Mouse (Mus musculus) adrenal gland, adult 8-10 months (tissue): ENCODE data around the gene Stx6. TPM values are rescaled to one million over a fixed set of nuclear protein-coding genes. Genes with fewer than 3 reads are reported as not detected.
A peak's percentile ranks its signal among the peaks of the same experiment; 100 is the strongest.

Source experiments
- DNase-seq: peaks from one replicate; pipeline ENCODE4 v3.0.0; 2022
- total RNA-seq, 4 experiments: library from RNA; stranded (reverse); gene quantifications; 2 replicates each; pipeline ENCODE4 v1.2.4; 2022

Stx6 gene
- 10 to 100 TPM; 51.1 to 58.4 (median 54.2) TPM for total RNA-seq

- DNase-seq, result peak; percentile 97
These were observed at the start of gene Stx6 for GRCm38 (mm10) chr1:155158141-155158969. Gene Stx6, plus strand, starts transcription at chr1:155158715.

DNA sequence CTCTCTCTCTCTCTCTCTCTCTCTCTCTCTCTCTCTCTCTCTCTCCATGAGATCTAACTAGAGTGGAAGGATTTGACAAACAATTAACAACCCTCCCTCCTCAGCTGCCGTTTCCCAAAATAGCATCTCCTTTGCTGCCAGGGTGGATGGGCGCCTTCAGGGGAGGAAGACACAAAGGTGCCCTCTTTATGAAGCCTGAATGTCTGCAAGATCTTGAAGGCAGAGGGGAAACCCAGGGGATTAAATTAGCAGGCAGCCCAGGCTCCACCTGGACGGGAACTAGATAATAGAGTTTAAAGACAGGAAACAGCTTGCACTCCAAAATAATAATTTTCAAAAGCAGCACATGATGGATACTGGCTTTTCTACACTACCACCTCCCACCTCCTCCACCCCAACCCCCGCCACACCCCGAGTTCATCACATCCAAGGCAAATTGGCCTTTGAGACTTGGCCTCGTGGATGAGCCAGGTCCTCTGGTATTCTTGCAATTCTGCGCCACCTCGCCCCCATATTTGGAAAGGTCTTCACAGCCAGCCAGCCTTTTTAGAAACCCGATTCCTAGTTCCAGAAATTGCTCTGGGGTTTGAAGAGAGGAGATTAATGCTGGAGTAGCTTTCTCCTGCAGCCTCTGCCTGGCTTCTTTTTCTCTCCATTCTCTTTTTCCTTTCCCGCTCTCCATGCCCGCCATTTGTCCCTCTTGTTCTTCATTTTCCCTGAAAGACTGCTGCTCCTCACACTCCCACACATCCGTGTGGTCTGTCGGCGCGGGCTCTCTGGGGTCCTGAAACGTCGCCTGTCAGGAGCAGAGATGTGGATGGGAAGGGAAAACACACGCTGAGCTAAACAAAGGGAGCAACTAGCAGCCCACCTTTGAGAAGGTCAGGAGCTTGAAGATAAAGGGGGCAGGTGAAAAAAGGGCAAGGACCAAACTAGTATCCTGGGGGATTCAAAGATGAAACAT, 48.8 kb upstream of the Stx6 start:
- DNase-seq, result no peak

- no peak for DNase-seq
These were observed 47.0 kb upstream of the Stx6 start for GRCm38 (mm10) chr1:155111491-155111890.

DNA sequence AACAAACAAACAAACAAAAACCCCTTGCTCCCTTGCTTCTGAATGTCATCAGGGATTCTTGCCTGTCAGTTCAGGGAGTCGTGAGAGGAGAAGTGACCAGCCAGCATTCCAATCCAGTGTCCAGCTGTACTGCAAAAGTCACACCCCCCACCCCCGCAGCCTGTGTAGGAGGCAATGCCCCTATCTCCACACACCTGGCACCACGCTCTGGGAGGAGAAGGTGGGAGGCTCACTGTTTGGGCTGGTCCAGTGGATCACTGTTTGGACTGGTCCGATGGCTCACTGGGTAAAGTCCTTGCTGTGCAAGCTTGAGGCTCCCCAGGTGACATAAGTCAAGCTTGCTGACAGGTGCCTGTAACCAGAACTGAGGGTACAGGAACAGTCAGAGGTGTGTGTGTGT, 46.4 kb upstream of the Stx6 start:
- no peak for DNase-seq

DNA sequence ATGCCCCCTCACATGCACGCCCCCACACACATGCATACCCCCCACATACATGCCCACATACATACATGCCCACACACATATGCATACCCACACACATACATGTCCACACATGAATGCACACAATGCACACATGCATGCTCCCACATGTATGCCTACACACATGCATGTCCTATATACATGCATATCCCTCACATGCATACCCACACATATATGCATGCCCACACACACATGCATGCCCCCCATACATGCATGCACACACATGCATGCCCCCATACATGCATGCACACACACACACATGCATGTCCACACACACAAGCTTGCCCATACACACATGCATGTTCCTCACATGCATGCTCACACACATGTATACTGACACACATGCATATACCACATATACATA, 45.6 kb upstream of the Stx6 start:
- DNase-seq, result no peak

GRCm38 (mm10) chr1:155113946-155114345, 44.6 kb upstream of the Stx6 start:
- no peak for DNase-seq

DNA sequence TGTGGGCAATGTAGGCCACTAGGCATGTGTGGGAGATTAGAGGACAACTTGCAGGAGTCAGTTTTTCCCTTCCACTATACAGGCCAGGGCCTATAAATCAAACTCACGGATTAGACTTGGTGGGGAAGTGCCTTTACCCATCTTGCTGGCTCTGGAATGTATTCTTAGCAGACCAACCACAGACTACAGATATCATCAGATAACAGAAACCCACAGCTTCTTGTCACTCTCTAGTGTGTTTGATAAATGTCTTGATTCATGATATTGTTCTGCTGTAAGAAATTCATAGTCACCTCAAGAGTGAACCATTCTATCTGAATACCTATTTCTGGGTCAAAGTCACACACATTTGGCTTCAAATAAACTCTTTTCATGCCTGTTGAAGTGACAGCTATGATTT, 38.8 kb upstream of the Stx6 start:
- DNase-seq, result no peak

DNA sequence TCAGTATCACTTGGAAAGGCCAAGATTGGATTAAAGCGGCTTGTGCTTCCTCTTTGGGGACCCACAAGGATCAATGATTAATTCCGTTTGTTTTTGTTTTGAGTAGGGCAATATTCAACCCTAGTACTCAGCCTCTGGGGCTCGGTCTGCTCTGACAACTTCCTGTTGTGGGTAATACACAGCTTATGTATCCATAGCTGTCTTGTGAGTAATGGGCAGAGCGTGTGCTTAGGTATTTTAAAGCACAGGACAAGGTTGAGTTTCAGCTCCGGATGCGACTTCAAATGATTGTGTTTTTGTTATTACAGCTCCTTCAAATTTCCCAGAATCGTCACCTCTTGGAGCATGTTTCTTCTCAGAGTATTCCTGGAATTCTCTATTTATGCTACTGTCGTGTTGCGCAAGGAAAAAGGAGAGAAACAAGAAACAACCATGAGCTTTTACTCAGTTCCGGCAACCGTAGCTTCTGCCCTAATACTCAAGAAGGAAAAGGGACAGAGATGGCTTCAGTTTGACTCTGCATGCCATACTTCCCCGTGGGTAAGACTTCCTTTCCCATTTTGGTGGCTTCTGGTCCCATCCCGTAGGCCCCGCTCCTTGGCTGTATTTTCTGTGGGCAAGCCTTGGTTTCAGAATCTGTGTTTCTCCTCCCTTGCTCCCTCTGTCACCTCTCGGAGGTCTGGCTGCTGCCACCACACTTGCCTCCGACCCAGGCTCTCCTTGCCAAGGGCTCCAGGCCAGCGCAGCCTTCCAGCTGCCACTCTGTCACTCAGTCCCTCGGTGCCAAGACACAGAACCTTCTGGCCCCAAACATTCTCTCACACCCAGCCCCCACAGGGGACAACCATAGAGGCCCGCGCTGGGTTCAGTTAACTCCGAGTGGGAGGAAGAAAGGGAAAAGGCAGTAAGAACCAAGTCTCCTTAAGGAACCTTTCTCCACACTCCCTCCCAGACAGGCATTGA, 36.3 kb upstream of the Stx6 start:
- DNase-seq, result no peak

GRCm38 (mm10) chr1:155124397-155124796, 34.1 kb upstream of the Stx6 start:
- no peak for DNase-seq

DNA sequence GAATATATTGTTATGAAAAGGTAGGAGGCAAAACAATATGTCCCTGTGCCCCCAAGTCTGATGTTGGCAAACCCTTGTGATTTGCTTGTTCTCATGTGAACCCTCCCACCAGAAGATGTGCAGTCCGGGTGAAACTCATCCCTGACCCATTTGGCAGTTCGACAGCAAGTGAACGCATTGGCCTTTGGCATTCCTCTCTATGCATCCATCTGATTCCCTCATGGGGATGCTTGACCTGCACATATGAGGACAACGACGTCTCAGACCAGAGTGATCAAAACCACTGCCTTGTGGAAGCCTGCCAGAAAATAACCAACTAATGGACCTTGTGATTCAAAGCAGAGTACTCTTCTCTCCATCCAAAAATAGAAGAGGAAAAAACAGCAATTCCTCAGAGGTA, 31.8 kb upstream of the Stx6 start:
- DNase-seq, result no peak

- no peak for DNase-seq
These were observed 31.0 kb upstream of the Stx6 start for GRCm38 (mm10) chr1:155127429-155127934.

DNA sequence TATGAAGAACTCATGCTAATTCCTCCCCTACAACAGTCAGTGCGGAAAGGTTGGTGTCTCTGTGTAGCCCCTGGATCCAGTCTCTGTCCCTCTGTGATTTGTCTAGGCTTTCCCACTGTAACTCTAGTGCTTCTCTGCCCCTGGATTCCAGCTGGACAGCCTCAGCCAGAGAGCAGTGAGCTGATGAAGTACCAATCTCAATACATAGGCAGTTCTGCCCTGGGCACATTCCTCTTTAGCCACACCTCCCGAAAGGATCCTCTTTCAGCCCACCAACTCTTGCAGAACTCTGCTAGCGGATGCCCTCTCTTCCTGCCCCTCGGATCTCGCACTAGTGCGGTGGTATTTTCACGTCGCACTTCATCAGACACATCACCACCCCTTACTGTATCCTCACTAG, 23.6 kb upstream of the Stx6 start:
- no peak for DNase-seq

DNA sequence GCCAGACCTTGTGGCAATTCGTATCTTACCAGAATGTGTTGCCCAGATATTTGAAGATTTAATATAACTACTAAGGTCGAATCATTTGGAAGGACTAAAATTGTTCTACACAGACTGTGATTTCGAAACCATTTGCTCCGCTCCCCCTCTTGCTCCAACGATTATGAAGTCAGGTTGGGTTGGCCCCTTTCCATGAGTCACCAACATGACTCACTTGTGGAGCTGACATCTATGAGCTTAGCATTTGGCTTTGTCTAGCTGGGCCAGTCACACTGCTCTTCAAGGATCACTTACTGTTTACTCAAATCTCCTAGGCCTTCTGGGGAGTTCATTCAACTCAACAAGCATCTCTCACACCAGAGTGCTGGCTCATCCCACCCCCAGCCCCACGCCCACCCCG, 19.7 kb upstream of the Stx6 start:
- DNase-seq, result peak; percentile 89

GRCm38 (mm10) chr1:155140076-155140475, 18.4 kb upstream of the Stx6 start:
- peak; percentile 47 for DNase-seq

DNA sequence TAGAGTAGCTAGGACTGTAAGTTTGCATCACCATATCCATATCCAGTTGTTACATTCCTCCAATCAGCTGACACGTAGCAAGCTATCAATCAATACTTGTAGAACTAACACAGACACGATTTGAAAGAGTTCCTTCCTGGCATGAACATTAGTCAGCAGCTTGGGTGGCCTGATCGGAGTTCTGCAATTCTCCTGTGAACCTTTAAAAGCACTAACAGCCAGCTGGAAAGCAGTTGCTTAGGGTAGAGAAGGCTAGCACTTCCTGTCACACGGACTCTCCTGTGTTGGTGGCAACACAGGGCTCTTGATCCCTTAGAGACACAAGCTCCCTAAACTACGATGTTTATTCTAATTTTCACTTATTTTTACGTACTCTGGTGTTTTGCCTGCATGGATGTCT, 12.9 kb upstream of the Stx6 start:
- DNase-seq, result no peak

DNA sequence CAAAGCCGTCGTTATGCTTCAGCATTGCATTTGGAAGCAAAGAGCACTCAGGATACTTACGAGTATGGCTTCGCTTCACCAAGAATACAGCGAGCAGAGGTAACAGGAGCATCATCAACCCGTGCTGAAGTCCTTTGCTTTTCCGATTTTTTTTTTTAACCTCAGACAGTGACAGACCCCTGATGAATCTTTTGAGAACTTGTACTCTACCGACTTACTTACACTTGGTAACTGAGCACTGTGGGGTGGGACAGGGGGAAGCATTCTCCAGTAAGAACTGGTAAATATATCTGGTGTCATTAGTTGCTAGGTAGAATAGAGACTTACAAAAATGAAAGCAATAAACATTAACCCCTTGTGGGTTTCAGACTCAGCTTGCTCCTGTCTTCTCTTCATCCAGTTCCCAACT, 11.9 kb upstream of the Stx6 start, which contains the start of gene Mr1:
TSS of gene Mr1 (minus strand) at position 243 of the 409 bp plus-strand sequence.
- DNase-seq, result peak; percentile 41

DNA sequence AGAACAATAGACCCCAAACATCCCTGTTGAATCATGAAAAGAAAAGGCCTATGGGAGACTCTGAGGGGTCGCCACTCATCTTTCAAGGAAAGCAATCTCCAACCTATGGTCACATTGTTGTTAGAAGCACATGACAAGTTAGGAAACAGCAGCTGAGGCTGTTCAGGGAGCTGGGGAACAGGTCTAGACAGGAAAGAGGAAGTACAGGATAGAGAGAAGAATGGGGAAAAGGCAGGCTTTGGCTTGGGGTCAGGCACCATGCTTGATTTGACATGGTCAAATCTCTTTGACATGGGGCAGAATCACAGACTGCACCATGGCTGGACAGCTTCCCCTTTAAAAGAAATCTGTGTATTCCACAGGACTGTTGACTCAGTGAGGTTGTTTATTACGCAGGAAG, 11.3 kb upstream of the Stx6 start:
- no peak for DNase-seq

DNA sequence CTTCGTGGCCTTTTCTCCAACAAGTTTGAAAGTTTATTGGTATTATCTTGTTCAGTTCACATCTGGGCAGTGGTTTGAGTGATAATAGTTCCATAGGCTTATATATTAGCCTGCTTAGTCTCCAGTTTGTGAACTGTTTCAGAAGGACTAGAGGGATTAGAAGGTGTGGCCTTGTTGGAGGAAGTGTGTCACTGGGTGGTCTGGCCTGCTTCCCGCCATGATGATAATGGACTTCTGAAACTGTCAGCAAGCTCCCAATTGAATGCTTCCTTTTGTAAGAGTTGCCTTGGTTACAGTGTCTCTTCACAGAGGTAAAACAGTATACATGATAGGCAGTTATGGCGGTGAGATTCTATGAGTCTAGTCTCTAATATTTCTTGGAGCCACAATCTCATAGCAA, 9.1 kb upstream of the Stx6 start:
- DNase-seq, result no peak

- DNase-seq, result no peak
These were observed 7.7 kb upstream of the Stx6 start for GRCm38 (mm10) chr1:155150821-155151220.

- DNase-seq, result no peak
These were observed 4.6 kb upstream of the Stx6 start for GRCm38 (mm10) chr1:155153906-155154305.

DNA sequence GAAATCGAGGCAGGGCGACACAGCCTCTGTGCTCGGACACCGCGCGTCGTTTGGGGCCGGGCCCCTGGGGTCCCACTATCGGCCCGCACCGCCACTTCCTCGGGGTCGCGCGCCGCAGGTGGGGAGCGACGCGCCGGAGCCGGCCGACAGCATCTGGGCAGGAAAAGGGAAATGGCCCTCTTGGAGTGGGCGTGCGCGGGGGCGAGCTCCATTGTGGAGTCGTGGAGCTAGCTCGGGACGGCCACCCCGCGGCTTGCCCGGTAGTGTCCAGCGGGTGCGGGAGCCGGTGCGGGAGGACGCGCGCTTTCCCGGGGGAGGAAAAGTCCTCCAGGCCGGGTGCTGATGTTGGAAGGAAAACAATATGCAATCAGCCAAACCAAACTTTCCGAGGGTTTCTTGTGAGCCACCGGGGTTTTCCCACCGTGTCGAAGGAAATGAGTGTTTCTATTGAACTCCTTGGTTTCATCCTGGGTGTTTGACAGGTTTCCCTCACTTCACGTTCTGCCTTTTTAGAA, 512 bp downstream of the Stx6 start:
- DNase-seq, result no peak

GRCm38 (mm10) chr1:155167453-155167852, 8.9 kb downstream of the Stx6 start:
- DNase-seq, result no peak
